Mouse (Mus musculus) C2C12 (cell line): ENCODE data around the gene Fto.

Source experiments
- CTCF ChIP-seq: IDR thresholded peaks from one replicate; pipeline ENCODE4 v1.5.1; 2011; ENCODE audit not compliant: control insufficient read depth, insufficient read depth, insufficient read length
- MYOG ChIP-seq: IDR thresholded peaks from one replicate; pipeline ENCODE4 v1.6.1; 2011; ENCODE audit not compliant: control insufficient read depth, insufficient read length; ENCODE audit errors: extremely low read depth

- TF ChIP-seq CTCF = no peak
- TF ChIP-seq MYOG = no peak
Measured at GRCm38 (mm10) chr8:91264564-91264963, 48.8 kb upstream of the Fto start.
